ENCODE assay signal across 1 mouse cellular context in genomic region chr7:109707023-109707785, GRCm38 (mm10).
TF ChIP-seq lines count a peak whose summit lies in the region.

No protein-coding gene starts in this region.

TF ChIP-seq in CH12.LX, 34 proteins besides CTCF, POLR2A, EP300 and RAD21 (continued from another document):
- TF ChIP-seq KAT2A (IDR thresholded peaks at IDR 0.05; ENCODE audit: insufficient replicate concordance, low read length) (no peak), ZMIZ1 (IDR thresholded peaks at IDR 0.05; ENCODE audit: low read depth, low read length) (no peak), MYC (IDR thresholded peaks at IDR 0.05; ENCODE audit: low read depth, low read length) (0 out of 2 replicates have a peak, but pooled peaks have one; percentile 18), HCFC1 (IDR thresholded peaks at IDR 0.05; ENCODE audit: low read depth, low read length) (no peak), ETS1 (conservative IDR thresholded peaks at IDR 0.05; ENCODE audit: low read depth, low read length) (peak; percentile 43)
TF ChIP-seq in CH12.LX: peak in this region for 7.
